27 mouse cellular contexts compared by ENCODE assay signal in the genomic region with DNA sequence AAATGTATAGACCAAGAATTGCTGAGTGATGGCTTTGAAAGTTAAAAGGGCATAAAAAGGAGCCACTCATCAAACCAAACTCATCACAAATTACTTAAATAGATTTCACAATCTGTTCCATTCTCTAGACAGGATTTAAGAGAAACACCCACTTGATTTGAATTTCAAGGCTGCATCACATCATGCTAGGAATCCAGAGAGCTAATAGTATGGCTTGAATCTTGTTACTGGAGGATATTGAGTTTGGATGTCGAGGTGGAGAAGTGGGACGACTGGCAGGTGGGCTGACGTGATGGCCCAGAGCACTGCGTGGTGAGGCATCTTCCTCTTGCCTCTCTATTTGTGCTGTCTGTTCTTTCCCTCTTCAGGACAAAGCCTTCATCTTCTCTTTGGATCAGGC.
"Had no signal": no experiment of that assay in that cellular context is flagged by ENCODE, and none has a peak within 500 bp of the region (broad histone marks: within the 10 kb centered on the region; RNA-seq: fewer than 3 reads in every experiment).

No protein-coding gene starts in this region.

- H3K4me2 ChIP-seq: heart, embryonic 12.5 days; hindbrain, embryonic 12.5 days; hindbrain, embryonic 14.5 days; kidney, embryonic 15.5 days; limb, embryonic 13.5 days; limb, embryonic 15.5 days; liver, embryonic 12.5 days had no signal

- H3K27me3 ChIP-seq: heart, embryonic 12.5 days; hindbrain, embryonic 12.5 days; limb, embryonic 13.5 days; limb, embryonic 15.5 days; liver, embryonic 12.5 days had no signal

- H3K4me1 ChIP-seq: heart, embryonic 12.5 days; hindbrain, embryonic 10.5 days; hindbrain, embryonic 12.5 days; kidney, embryonic 15.5 days; limb, embryonic 13.5 days; limb, embryonic 15.5 days; liver, embryonic 12.5 days had no signal

- ATAC-seq: hindbrain, embryonic 16.5 days; inflammation-experienced regulatory T-cells, adult 6 months; intestine, embryonic 16.5 days; liver, embryonic 12.5 days had no signal

- DNase-seq: gastrocnemius, adult 2 months; gastrocnemius, postnatal 10 days; gastrocnemius, postnatal 25 days; heart, adult 18-20 months; heart, postnatal 10 days; heart, postnatal 4 days; kidney, adult 11 months; kidney, adult 2 months; kidney, adult 9 months; kidney, postnatal 14 days; kidney, postnatal 36 days; layer of hippocampus, postnatal 36 days; left cerebral cortex, postnatal 4 days; lung, adult 18-20 months had no signal

- H3K9ac ChIP-seq: heart, embryonic 12.5 days; hindbrain, embryonic 12.5 days; hindbrain, embryonic 14.5 days; kidney, embryonic 15.5 days; limb, embryonic 13.5 days; limb, embryonic 15.5 days; liver, embryonic 12.5 days; liver, embryonic 14.5 days had no signal

- H3K4me3 ChIP-seq: gastrocnemius, adult 2 months; heart, embryonic 12.5 days; hindbrain, embryonic 10.5 days; hindbrain, embryonic 12.5 days; kidney, embryonic 15.5 days; limb, embryonic 13.5 days; limb, embryonic 15.5 days; liver, embryonic 12.5 days had no signal

- H3K9me3 ChIP-seq: heart, embryonic 12.5 days; hindbrain, embryonic 10.5 days; hindbrain, embryonic 12.5 days; kidney, embryonic 15.5 days; limb, embryonic 13.5 days; limb, embryonic 15.5 days; liver, embryonic 12.5 days had no signal

- H3K27ac ChIP-seq: gastrocnemius, adult 2 months; hindbrain, embryonic 10.5 days; hindbrain, embryonic 12.5 days; hindbrain, embryonic 14.5 days; kidney, embryonic 15.5 days; kidney, postnatal 0 days; limb, embryonic 13.5 days; limb, embryonic 15.5 days; liver, embryonic 12.5 days; liver, embryonic 14.5 days had no signal

- H3K36me3 ChIP-seq: hindbrain, embryonic 12.5 days; kidney, embryonic 15.5 days had no signal
